Comparison of ENCODE assay signal across 18 mouse cellular contexts in genomic region chr11:22206191-22206590, GRCm38 (mm10).
A peak's percentile ranks its signal among the peaks of the same experiment; 100 is the strongest.
DNase-seq lines count a peak whose midpoint lies in the region; ATAC-seq and TF ChIP-seq lines count a peak whose summit lies in the region.
"Had no signal": no experiment of that assay in that cellular context is flagged by ENCODE, and none has a peak within 500 bp of the region (broad histone marks: within the 10 kb centered on the region; RNA-seq: fewer than 3 reads in every experiment).

No protein-coding gene starts in this region.

- peak; percentile 50 for ATAC-seq in forebrain, embryonic 13.5 days
- ATAC-seq in forebrain, embryonic 16.5 days, result no peak
- no peak for ATAC-seq in midbrain, embryonic 11.5 days (ENCODE audit: low FRiP score)
- no peak for ATAC-seq in midbrain, embryonic 14.5 days (ENCODE audit: low FRiP score, low TSS enrichment)
- peak; percentile 38 for ATAC-seq in forebrain, postnatal 0 days
- ATAC-seq: activated CD4-positive, CD25-positive, alpha-beta regulatory T cell, adult 4 months; inflammation-experienced regulatory T-cells, adult 6 months; intestine, postnatal 0 days; Patski had no signal

- peak; percentile 44 for DNase-seq in midbrain, embryonic 11.5 days (ENCODE audit: low spot score, missing footprints)
- DNase-seq in midbrain, embryonic 14.5 days, result no peak
- DNase-seq in brain, embryonic 14.5 days (ENCODE audit: low read depth), result peak; percentile 46
- no peak for DNase-seq in forebrain, postnatal 0 days
- no peak for DNase-seq in lung, postnatal 4 days
- DNase-seq: adrenal gland, postnatal 14 days; gastrocnemius, postnatal 10 days; heart, adult 18-20 months had no signal

- TF ChIP-seq CTCF in brain, embryonic 14.5 days (IDR thresholded peaks at IDR 0.05; ENCODE audit: borderline replicate concordance, extremely low read depth, insufficient read depth, insufficient read length), result no peak
- TF ChIP-seq CTCF in forebrain, postnatal 0 days (IDR thresholded peaks at IDR 0.05; ENCODE audit: low read depth), result no peak

- H3K9me3 ChIP-seq in forebrain, embryonic 13.5 days (replicated peaks), result no peaks in the 10 kb centered on the region
- H3K9me3 ChIP-seq in forebrain, embryonic 16.5 days (ENCODE audit: control insufficient read depth, low read length), result no peaks in the 10 kb centered on the region
- no peaks in the 10 kb centered on the region for H3K9me3 ChIP-seq in midbrain, embryonic 11.5 days (ENCODE audit: control insufficient read depth, low read length)
- no peaks in the 10 kb centered on the region for H3K9me3 ChIP-seq in midbrain, embryonic 14.5 days (ENCODE audit: control insufficient read depth, low read length)
- H3K9me3 ChIP-seq in forebrain, postnatal 0 days (ENCODE audit: low read length), result no peaks in the 10 kb centered on the region
- H3K9me3 ChIP-seq: embryonic facial prominence, embryonic 12.5 days; heart, embryonic 10.5 days; hindbrain, embryonic 13.5 days had no signal

- 7% methylated on average over 2 of the region's 2 CpGs for WGBS in forebrain, embryonic 13.5 days
- WGBS in forebrain, embryonic 16.5 days, result 10% methylated on average over 2 of the region's 2 CpGs
- WGBS in midbrain, embryonic 11.5 days, result 22% methylated on average over 2 of the region's 2 CpGs
- WGBS in midbrain, embryonic 14.5 days, result 12% methylated on average over 2 of the region's 2 CpGs
- 6% methylated on average over 2 of the region's 2 CpGs for WGBS in forebrain, postnatal 0 days

- H3K27me3 ChIP-seq in forebrain, embryonic 13.5 days, result no peaks in the 10 kb centered on the region
- no peaks in the 10 kb centered on the region for H3K27me3 ChIP-seq in forebrain, embryonic 16.5 days (replicated peaks; ENCODE audit: control insufficient read depth, insufficient read depth, low read length)
- no peaks in the 10 kb centered on the region for H3K27me3 ChIP-seq in midbrain, embryonic 11.5 days (ENCODE audit: control insufficient read depth, insufficient read depth, low read length)
- H3K27me3 ChIP-seq in midbrain, embryonic 14.5 days (ENCODE audit: control insufficient read depth, insufficient read depth, low read length), result no peaks in the 10 kb centered on the region
- H3K27me3 ChIP-seq in forebrain, postnatal 0 days (ENCODE audit: insufficient read depth, low read length), result no peaks in the 10 kb centered on the region
- H3K27me3 ChIP-seq: CH12.LX; embryonic facial prominence, embryonic 12.5 days; hindbrain, embryonic 13.5 days; Patski had no signal

- peaks cover 21% of the 10 kb centered on the region for H3K4me1 ChIP-seq in forebrain, embryonic 13.5 days
- H3K4me1 ChIP-seq in forebrain, embryonic 16.5 days (replicated peaks; ENCODE audit: control insufficient read depth, insufficient read depth, low read length), result peaks cover 7% of the 10 kb centered on the region
- peaks cover 5% of the 10 kb centered on the region; the same call in 1 of the 2 replicates for H3K4me1 ChIP-seq in midbrain, embryonic 11.5 days (ENCODE audit: control insufficient read depth, insufficient read depth, low read length)
- H3K4me1 ChIP-seq in midbrain, embryonic 14.5 days (ENCODE audit: control insufficient read depth, insufficient read depth, low read length), result no peaks in the 10 kb centered on the region
- H3K4me1 ChIP-seq in forebrain, postnatal 0 days (ENCODE audit: insufficient read depth), result no peaks in the 10 kb centered on the region; the same call in 1 of the 2 replicates
- H3K4me1 ChIP-seq: embryonic facial prominence, embryonic 12.5 days; heart, embryonic 10.5 days had no signal

- no peak overlapping the region for H3K9ac ChIP-seq in forebrain, embryonic 13.5 days
- H3K9ac ChIP-seq in forebrain, embryonic 16.5 days (replicated peaks; ENCODE audit: low read depth, low read length), result no peak overlapping the region
- H3K9ac ChIP-seq in midbrain, embryonic 11.5 days (ENCODE audit: low read length), result no peak overlapping the region
- no peak overlapping the region for H3K9ac ChIP-seq in midbrain, embryonic 14.5 days (replicated peaks; ENCODE audit: low read length)
- H3K9ac ChIP-seq in forebrain, postnatal 0 days, result no peak overlapping the region
- H3K9ac ChIP-seq: embryonic facial prominence, embryonic 12.5 days; hindbrain, embryonic 13.5 days had no signal

- no peak overlapping the region for H3K4me3 ChIP-seq in forebrain, embryonic 13.5 days
- no peak overlapping the region for H3K4me3 ChIP-seq in forebrain, embryonic 16.5 days (replicated peaks; ENCODE audit: low read length)
- no peak overlapping the region for H3K4me3 ChIP-seq in midbrain, embryonic 11.5 days (ENCODE audit: low read depth, low read length)
- H3K4me3 ChIP-seq in midbrain, embryonic 14.5 days (replicated peaks; ENCODE audit: low read depth, low read length), result no peak overlapping the region
- H3K4me3 ChIP-seq in forebrain, postnatal 0 days (ENCODE audit: low read depth, low read length), result no peak overlapping the region
- H3K4me3 ChIP-seq: embryonic facial prominence, embryonic 12.5 days; heart, embryonic 10.5 days; hindbrain, embryonic 13.5 days had no signal

- no peak overlapping the region for H3K4me2 ChIP-seq in forebrain, embryonic 13.5 days
- H3K4me2 ChIP-seq in forebrain, embryonic 16.5 days (ENCODE audit: low read length), result no peak overlapping the region
- no peak overlapping the region for H3K4me2 ChIP-seq in midbrain, embryonic 11.5 days
- no peak overlapping the region for H3K4me2 ChIP-seq in midbrain, embryonic 14.5 days (ENCODE audit: low read length)
- H3K4me2 ChIP-seq in forebrain, postnatal 0 days (ENCODE audit: low read depth), result no peak overlapping the region
- H3K4me2 ChIP-seq: embryonic facial prominence, embryonic 12.5 days; hindbrain, embryonic 13.5 days had no signal

- no peak for TF ChIP-seq POLR2A in brain, embryonic 14.5 days (IDR thresholded peaks at IDR 0.05; ENCODE audit: borderline replicate concordance, extremely low read depth, insufficient read depth, insufficient read length, poor library complexity, severe bottlenecking)

- no peak overlapping the region for H3K27ac ChIP-seq in forebrain, embryonic 13.5 days
- H3K27ac ChIP-seq in forebrain, embryonic 16.5 days (ENCODE audit: low read length), result no peak overlapping the region
- H3K27ac ChIP-seq in midbrain, embryonic 11.5 days (ENCODE audit: low read depth, low read length), result no peak overlapping the region
- no peak overlapping the region for H3K27ac ChIP-seq in midbrain, embryonic 14.5 days (replicated peaks; ENCODE audit: low read depth, low read length)
- no peak overlapping the region for H3K27ac ChIP-seq in forebrain, postnatal 0 days (ENCODE audit: low read depth, low read length)
- H3K27ac ChIP-seq: embryonic facial prominence, embryonic 12.5 days; heart, embryonic 10.5 days; hindbrain, embryonic 13.5 days had no signal

- no peaks in the 10 kb centered on the region for H3K36me3 ChIP-seq in forebrain, embryonic 13.5 days (ENCODE audit: poor library complexity, severe bottlenecking)
- no peaks in the 10 kb centered on the region for H3K36me3 ChIP-seq in forebrain, embryonic 16.5 days (ENCODE audit: control insufficient read depth, insufficient read depth)
- H3K36me3 ChIP-seq in midbrain, embryonic 11.5 days (ENCODE audit: control insufficient read depth, insufficient read depth, low read length), result no peaks in the 10 kb centered on the region
- no peaks in the 10 kb centered on the region for H3K36me3 ChIP-seq in midbrain, embryonic 14.5 days (ENCODE audit: control insufficient read depth, insufficient read depth, low read length)
- H3K36me3 ChIP-seq in forebrain, postnatal 0 days (ENCODE audit: insufficient read depth), result no peaks in the 10 kb centered on the region
- H3K36me3 ChIP-seq: embryonic facial prominence, embryonic 12.5 days; heart, embryonic 10.5 days; hindbrain, embryonic 13.5 days had no signal

Comparison
In these comparisons a context has a peak if more than half of its experiments do, and no peak if none do; other contexts are left out.
1. ATAC-seq: peak in forebrain, embryonic 13.5 days (single experiment) and forebrain, postnatal 0 days (single experiment); none in forebrain, embryonic 16.5 days (single experiment), midbrain, embryonic 11.5 days (single experiment) and midbrain, embryonic 14.5 days (single experiment).
2. DNase-seq: peak in midbrain, embryonic 11.5 days (single experiment) and brain, embryonic 14.5 days (single experiment); none in midbrain, embryonic 14.5 days (single experiment), forebrain, postnatal 0 days (single experiment) and lung, postnatal 4 days (0 of 2).